Mouse (Mus musculus) forebrain, embryonic 11.5 days (tissue): ENCODE results near the gene Ripply3. TPM values are rescaled to one million over a fixed set of nuclear protein-coding genes. Genes with fewer than 3 reads are reported as not detected.

ENCODE experiments used
- ATAC-seq: fragments of 200-750 bp; cut with Nextera tagmentation; replicated peaks from 2 replicates; pipeline ENCODE4 v1.8.0; 2017; ENCODE audit warnings: moderate TSS enrichment; ENCODE audit not compliant: low FRiP score
- DNase-seq: peaks from one replicate; pipeline ENCODE4 v3.0.0-alpha.2; 2017; ENCODE audit warnings: low spot score
- H3K27ac ChIP-seq: fragments of 300-500 bp; sonication (generic); 2 replicates; pipeline ENCODE4 v1.5.1; 2014; ENCODE audit warnings: low read depth, low read length
- H3K27me3 ChIP-seq: fragments of 300-500 bp; sonication (generic); 2 replicates; pipeline ENCODE4 v1.6.1; 2014; ENCODE audit warnings: mild to moderate bottlenecking, low read length, mixed read lengths; ENCODE audit not compliant: control insufficient read depth, insufficient read depth
- H3K36me3 ChIP-seq: fragments of 300-500 bp; sonication (generic); 2 replicates; pipeline ENCODE4 v1.6.1; 2014; ENCODE audit warnings: mild to moderate bottlenecking, low read length, moderate library complexity, mixed read lengths; ENCODE audit not compliant: control insufficient read depth, insufficient read depth
- H3K4me1 ChIP-seq: fragments of 300-500 bp; sonication (generic); replicated peaks from 2 replicates; pipeline ENCODE4 v1.6.1; 2014; ENCODE audit warnings: low read length, mixed read lengths; ENCODE audit not compliant: control insufficient read depth, insufficient read depth
- H3K4me2 ChIP-seq: fragments of 300-500 bp; sonication (generic); 2 replicates; pipeline ENCODE4 v1.6.1; 2014; ENCODE audit warnings: low read depth, mild to moderate bottlenecking, low read length, moderate library complexity, mixed read lengths; ENCODE audit not compliant: severe bottlenecking
- H3K4me3 ChIP-seq: fragments of 300-500 bp; sonication (generic); 2 replicates; pipeline ENCODE4 v1.5.1; 2014; ENCODE audit warnings: low read depth, low read length
- H3K9ac ChIP-seq: fragments of 300-500 bp; sonication (generic); 2 replicates; pipeline ENCODE4 v1.6.1; 2014; ENCODE audit warnings: low read length
- H3K9me3 ChIP-seq: fragments of 300-500 bp; sonication (generic); 2 replicates; pipeline ENCODE4 v1.6.1; 2016; ENCODE audit warnings: low read length, mixed read lengths; ENCODE audit not compliant: control insufficient read depth
- WGBS: fragments of 180-500 bp; shearing (Covaris S2); extraction: QIAGEN DNeasy Blood & Tissue Kit; methylation state at CpG from one replicate; pipeline ENCODE4 v1.1.7; 2014; 5-methylcytosine and 5-hydroxymethylcytosine counted together
- polyA plus RNA-seq: library from polyadenylated mRNA; unstranded; fragments of >200 nt; fragmentation: Nextera tagmentation; extraction: Ambion mirVana; gene quantifications from 2 replicates; pipeline ENCODE4 v1.2.1, GENCODE M21; 2014

The Ripply3 gene
- polyA plus RNA-seq, 1 experiment from 2014 or later = 5.4 TPM

DNA sequence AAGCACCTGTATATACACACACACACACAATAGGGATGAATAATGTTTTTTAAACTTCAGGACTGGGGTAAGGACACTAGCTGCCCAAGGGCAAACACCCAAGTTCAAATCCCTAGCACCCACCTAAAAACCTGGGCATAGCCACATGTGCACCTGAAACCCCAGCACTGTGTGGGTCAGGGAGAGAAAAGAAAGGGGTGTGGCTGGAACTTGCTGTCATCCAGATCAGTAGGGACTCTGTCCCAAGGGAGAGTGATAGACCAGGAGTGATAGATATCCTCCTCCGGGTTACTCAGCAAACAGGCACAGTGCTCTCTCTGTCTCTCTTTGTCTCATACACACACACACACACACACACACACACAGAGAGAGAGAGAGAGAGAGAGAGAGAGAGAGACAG, 16.8 kb upstream of the Ripply3 start:
- Histone ChIP-seq H3K4me1 (peaks cover 4% of the 10 kb centered on the region; the same call in 1 of the 2 replicates), H3K27ac (no peak overlapping the region), H3K9me3 (no peaks in the 10 kb centered on the region), H3K36me3 (no peaks in the 10 kb centered on the region), H3K4me2 (no peak overlapping the region), H3K27me3 (no peaks in the 10 kb centered on the region), H3K4me3 (no peak overlapping the region), H3K9ac (no peak overlapping the region)
- ATAC-seq (no peak), DNase-seq (no peak)
- 93% methylated on average over 1 of the region's 1 CpGs for WGBS

DNA sequence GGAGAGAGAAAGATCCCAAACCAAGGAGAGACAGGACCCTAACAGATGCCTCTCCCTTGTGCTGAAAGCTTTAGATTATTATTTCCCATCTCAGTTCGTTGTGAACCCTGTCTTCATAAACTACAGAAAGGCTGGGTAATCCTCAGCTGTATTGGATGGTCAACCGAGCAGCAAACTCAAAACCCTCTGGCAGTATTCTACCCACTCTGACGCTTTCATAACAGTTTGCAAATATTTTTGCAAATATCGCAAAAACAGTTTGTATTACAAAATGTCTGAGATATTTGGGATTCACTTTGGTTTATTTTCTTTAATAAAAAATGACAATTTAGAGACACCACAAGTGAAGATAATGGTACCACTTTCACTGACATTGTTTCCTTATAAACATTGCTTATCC, 16.3 kb upstream of the Ripply3 start:
- Histone ChIP-seq H3K9ac (no peak overlapping the region; the same call in 1 of the 2 replicates), H3K4me3 (peak overlapping the region; percentile 55; the same call in 1 of the 2 replicates), H3K27ac (no peak overlapping the region; the same call in 1 of the 2 replicates), H3K4me1 (peaks cover 4% of the 10 kb centered on the region; the same call in 1 of the 2 replicates), H3K27me3 (no peaks in the 10 kb centered on the region), H3K9me3 (no peaks in the 10 kb centered on the region), H3K4me2 (peak overlapping the region; percentile 79; the same call in 1 of the 2 replicates), H3K36me3 (no peaks in the 10 kb centered on the region)
- 72% methylated on average over 4 of the region's 4 CpGs for WGBS
- no peak for ATAC-seq
- DNase-seq = no peak

DNA sequence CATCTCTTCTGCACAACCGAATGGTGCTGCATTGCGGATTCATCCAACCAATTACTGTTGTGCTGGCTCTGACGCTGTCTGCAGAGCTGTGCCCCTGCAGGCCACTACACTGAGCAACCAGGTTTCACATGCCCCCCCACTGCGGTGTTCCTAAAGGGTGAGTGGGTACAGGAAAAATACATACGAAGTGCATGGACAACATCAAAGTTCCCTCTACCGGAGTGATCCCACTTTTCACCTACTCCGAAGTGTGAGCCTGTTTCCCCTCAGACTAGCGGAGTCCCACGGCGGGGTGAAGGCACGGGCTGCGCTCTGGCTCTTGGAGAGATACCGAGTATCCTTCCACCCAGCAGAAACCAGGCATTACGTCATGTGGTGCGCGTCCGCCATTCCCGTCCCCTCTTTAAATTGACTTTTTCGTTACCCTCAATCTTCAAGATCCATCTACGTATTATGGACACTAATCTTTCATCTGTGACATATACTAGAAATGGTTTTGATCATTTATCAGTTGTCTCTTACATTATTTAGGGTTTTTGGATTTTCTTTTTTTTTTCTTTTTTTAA, 15.5 kb upstream of the Ripply3 start:
- Histone ChIP-seq H3K27me3 (no peaks in the 10 kb centered on the region), H3K4me2 (peak overlapping the region; percentile 79), H3K9ac (peak overlapping the region; percentile 85), H3K9me3 (no peaks in the 10 kb centered on the region), H3K4me1 (peaks cover 4% of the 10 kb centered on the region; the same call in 1 of the 2 replicates), H3K4me3 (peak overlapping the region; percentile 55), H3K36me3 (no peaks in the 10 kb centered on the region), H3K27ac (peak overlapping the region; percentile 97)
- peak; percentile 86 for DNase-seq
- peak; percentile 91 for ATAC-seq
- WGBS = under 1% methylated on average over 20 of the region's 20 CpGs

DNA sequence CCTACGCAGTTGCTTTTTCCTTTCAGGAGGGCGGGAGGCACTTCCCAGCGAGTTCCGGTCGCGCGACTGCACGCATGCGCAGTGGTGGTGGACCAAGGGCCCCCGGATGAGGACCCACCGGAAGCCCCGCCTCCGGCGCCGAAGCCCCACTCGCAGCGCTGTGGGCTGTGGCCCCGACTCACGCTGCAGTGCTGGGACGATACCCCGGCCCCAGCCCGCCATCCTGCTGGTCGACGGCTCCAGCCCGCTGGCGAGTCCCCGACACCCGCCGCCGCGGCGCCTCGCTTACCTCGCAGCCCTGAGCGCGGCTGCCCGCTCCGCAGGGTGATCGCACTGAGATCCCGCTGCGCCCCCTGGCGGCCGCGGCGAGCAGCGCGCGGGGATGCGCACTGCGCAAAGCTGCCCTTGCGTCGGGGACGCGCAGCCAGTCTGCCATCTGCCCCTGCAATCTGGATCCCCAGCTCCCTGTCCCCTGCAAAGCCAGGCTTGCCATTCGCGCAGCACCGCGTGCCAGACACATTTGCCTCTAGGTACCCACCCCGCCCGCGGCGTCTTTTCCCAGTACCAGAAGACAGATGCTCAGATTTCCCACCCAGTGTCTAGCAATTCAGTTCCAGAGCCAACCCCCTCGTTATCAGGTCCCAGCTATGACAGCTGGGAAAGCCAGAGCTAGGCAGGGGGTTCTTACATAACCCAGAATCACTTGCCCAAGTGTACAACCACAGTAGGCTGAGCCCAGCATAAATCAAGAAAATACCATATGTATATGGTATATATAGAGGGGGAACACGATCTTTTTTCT, 14.8 kb upstream of the Ripply3 start, which contains the start of gene Hlcs:
Hlcs (minus strand) TSS at position 343 of the 802 bp plus-strand sequence.
- H3K27me3 ChIP-seq = no peaks in the 10 kb centered on the region
- DNase-seq (peak; percentile 99), ATAC-seq (peak; percentile 91)
- H3K4me2 ChIP-seq = peak within 1 kb of the TSS; percentile 79
- H3K9ac ChIP-seq = peak within 1 kb of the TSS; percentile 85
- no peaks in the 10 kb centered on the region for H3K9me3 ChIP-seq
- H3K27ac ChIP-seq = peak within 1 kb of the TSS; percentile 97
- 1% methylated on average over 64 of the region's 64 CpGs for WGBS
- peak within 1 kb of the TSS; percentile 55 for H3K4me3 ChIP-seq
- H3K4me1 ChIP-seq = peaks cover 4% of the 10 kb centered on the region; the same call in 1 of the 2 replicates
- no peaks in the 10 kb centered on the region for H3K36me3 ChIP-seq

- WGBS = 94% methylated on average over 5 of the region's 5 CpGs
- DNase-seq (no peak), ATAC-seq (no peak)
Observed at GRCm38 (mm10) chr16:94314626-94315025, 13.6 kb upstream of the Ripply3 start.

DNA sequence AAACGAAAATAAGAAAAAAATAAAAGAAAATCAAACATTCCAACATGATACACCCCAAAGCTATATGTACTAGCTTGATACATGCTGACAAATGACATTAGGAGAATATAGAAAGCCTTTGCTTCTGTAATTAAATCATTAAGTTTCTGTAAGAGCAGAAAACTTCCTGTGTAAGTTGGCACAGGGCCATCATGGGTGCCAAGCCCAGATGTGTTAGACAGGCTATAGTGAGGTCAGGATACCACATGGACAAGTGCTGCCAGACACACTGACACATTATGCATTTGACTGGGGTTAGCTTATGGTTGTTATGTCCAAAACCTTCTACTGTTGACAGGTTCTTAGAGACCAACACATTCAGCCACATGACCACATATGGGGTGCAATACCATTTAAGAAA, 13.0 kb upstream of the Ripply3 start:
- H3K4me3 ChIP-seq = no peak overlapping the region
- H3K36me3 ChIP-seq = no peaks in the 10 kb centered on the region
- H3K27ac ChIP-seq = no peak overlapping the region
- DNase-seq (no peak), ATAC-seq (no peak)
- no peak overlapping the region for H3K4me2 ChIP-seq
- no peak overlapping the region for H3K9ac ChIP-seq
- WGBS = 54% methylated on average over 1 of the region's 1 CpGs
- H3K9me3 ChIP-seq = no peaks in the 10 kb centered on the region
- no peaks in the 10 kb centered on the region for H3K27me3 ChIP-seq
- H3K4me1 ChIP-seq = peaks cover 4% of the 10 kb centered on the region; the same call in 1 of the 2 replicates

More at GRCm38 (mm10) chr16:94314626-94315025, 13.6 kb upstream of the Ripply3 start:
- H3K27me3 ChIP-seq = no peaks in the 10 kb centered on the region
- H3K27ac ChIP-seq = no peak overlapping the region
- H3K9ac ChIP-seq = no peak overlapping the region
- H3K4me1 ChIP-seq = peaks cover 4% of the 10 kb centered on the region; the same call in 1 of the 2 replicates
- no peaks in the 10 kb centered on the region for H3K9me3 ChIP-seq
- no peaks in the 10 kb centered on the region for H3K36me3 ChIP-seq
- H3K4me2 ChIP-seq = no peak overlapping the region
- H3K4me3 ChIP-seq = no peak overlapping the region

GRCm38 (mm10) chr16:94317752-94318151, 10.5 kb upstream of the Ripply3 start:
- peaks cover 4% of the 10 kb centered on the region; the same call in 1 of the 2 replicates for H3K4me1 ChIP-seq
- DNase-seq = no peak
- no peak overlapping the region for H3K4me2 ChIP-seq
- no peaks in the 10 kb centered on the region for H3K9me3 ChIP-seq
- no peak for ATAC-seq
- no peak overlapping the region for H3K27ac ChIP-seq
- WGBS = 78% methylated on average over 5 of the region's 5 CpGs
- H3K36me3 ChIP-seq = no peaks in the 10 kb centered on the region
- H3K9ac ChIP-seq = no peak overlapping the region
- H3K27me3 ChIP-seq = no peaks in the 10 kb centered on the region
- H3K4me3 ChIP-seq = no peak overlapping the region

DNA sequence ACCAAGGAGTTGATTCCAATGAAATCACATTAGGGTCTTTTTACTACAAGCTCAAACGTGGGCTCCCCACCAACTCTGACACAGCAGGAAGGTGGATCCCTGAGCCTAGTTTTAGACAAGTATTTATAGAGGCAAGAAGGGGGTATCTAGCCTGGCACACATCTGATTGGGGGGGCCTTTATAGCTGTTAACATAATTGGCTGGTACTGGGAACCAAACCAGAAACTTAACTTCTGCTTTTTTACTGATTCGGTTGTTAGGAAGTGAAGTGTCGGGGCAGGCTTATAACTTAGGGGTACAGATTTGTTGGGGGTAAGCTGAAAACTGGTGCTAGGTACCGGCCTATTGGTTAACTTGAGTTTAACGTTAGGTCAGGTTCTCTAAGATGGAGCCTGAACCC, 8.0 kb upstream of the Ripply3 start:
- no peaks in the 10 kb centered on the region for H3K4me1 ChIP-seq
- WGBS = 83% methylated on average over 5 of the region's 5 CpGs

More for the DNA sequence above, 8.0 kb upstream of the Ripply3 start:
- Histone ChIP-seq H3K9me3 (no peaks in the 10 kb centered on the region), H3K36me3 (no peaks in the 10 kb centered on the region), H3K4me3 (no peak overlapping the region), H3K27ac (no peak overlapping the region), H3K9ac (no peak overlapping the region), H3K4me2 (no peak overlapping the region), H3K27me3 (no peaks in the 10 kb centered on the region)
- DNase-seq = no peak
- ATAC-seq = no peak
